Mouse (Mus musculus): ENCODE measurements around the gene AU022751.
"Not testable (repeated sequence)": the region's sequence is repeated elsewhere in the genome, so short reads cannot be mapped to it uniquely, and the experiment has no call there.

AU022751 gene

GRCm38 (mm10) chrX:6082954-6083680, at the start of gene AU022751:
Gene AU022751, minus strand, starts transcription at chrX:6083419.
- DNase-seq: no peak

DNA sequence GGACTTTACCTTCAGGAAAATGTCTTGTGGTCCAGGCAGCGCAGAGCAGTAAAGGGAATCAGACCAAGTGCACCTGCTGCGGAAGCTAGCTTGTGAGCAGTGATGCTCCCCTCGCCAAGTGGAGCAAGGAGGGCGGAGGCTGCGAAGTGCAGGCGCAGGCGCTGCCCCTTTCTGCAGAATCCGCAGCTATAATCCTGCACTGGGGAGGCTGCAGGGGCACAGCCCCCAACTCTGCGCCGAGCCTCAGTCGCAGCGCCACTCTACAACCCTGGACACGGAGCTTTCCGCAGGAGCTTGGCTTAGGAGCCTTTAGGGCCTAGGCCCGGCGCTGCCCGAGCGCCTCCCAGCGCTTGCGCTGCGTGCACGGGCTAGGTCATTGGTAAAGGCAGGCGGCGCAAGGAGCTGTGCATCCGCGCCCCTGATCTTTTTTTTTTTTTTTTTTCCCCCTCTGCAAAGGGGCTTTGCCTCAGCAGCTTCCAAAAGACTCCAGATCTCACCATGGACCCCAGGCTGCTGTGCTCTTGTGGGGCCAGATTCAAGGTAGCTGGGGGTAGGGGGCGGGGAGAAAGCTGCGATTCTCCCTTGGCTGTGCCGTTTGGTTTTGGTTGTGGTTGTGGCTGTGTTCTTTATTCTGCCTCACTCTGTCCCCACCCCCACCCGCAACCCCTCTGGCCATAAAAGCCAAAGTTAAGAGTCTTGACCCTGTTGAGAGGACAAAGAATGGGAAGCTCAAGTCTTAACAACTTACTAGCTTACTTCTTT, 9.0 kb upstream of the AU022751 start:
- peak; percentile 77 for DNase-seq

DNA sequence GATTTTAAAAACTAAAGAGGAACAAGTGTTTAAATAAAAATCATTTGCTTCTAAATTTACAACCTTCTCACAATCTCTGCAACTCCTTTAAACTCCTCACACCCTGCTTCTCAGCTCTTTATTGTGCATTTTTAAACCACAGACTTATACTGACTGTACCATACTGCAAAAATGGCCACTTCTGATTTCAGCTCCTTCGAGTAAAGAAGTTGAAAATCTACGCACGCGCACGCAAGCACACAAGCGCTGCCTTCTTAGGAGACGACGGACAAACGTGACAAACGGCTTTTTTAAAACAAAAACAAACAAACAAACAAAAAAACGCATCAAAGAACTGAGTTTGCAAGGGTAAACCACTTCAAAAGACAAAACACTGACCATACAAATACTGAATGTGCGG, 8.3 kb upstream of the AU022751 start:
- DNase-seq: no peak

GRCm38 (mm10) chrX:6061563-6061962, 21.7 kb downstream of the AU022751 start:
- DNase-seq: no peak

GRCm38 (mm10) chrX:6047936-6048614, 35.1 kb downstream of the AU022751 start:
- DNase-seq: not testable (repeated sequence)

- not testable (repeated sequence) for DNase-seq
Measured at GRCm38 (mm10) chrX:6047066-6047935, 35.9 kb downstream of the AU022751 start, which contains the start of gene Nudt11. Gene Nudt11, plus strand, starts transcription at chrX:6047453.

Measured in retina, postnatal 1 day (tissue).